Mouse (Mus musculus) E14TG2a.4 (cell line): Measurements from ENCODE around the gene Polr1d.

Source experiments
- H3K27me3 ChIP-seq: 2 replicates; pipeline ENCODE4 v1.6.1; 2014; ENCODE audit warnings: low read length, control low read depth; ENCODE audit not compliant: insufficient read depth
- H3K36me3 ChIP-seq: 2 replicates; pipeline ENCODE4 v1.6.1; 2014; ENCODE audit warnings: low read length, control low read depth; ENCODE audit not compliant: insufficient read depth
- H3K4me1 ChIP-seq: replicated peaks from 2 replicates; pipeline ENCODE4 v1.6.1; 2014; ENCODE audit warnings: low read depth, low read length, control low read depth
- H3K4me3 ChIP-seq: replicated peaks from 2 replicates; pipeline ENCODE4 v1.5.1; 2014; ENCODE audit warnings: mild to moderate bottlenecking, low read length
- H3K9me3 ChIP-seq: 2 replicates; pipeline ENCODE4 v1.6.1; 2014; ENCODE audit warnings: low read length, control low read depth
- CTCF ChIP-seq: conservative IDR thresholded peaks from 2 replicates; pipeline ENCODE4 v1.5.1; 2014; ENCODE audit warnings: low read length
- NANOG ChIP-seq: IDR thresholded peaks from 2 replicates; pipeline ENCODE4 v1.6.1; 2014; ENCODE audit warnings: borderline replicate concordance, low read length, mixed read lengths
- POU5F1 ChIP-seq: IDR thresholded peaks from 2 replicates; pipeline ENCODE4 v1.6.1; 2014; ENCODE audit warnings: low read length, borderline replicate concordance

Polr1d gene

GRCm38 (mm10) chr5:147107276-147107675 is 30.4 kb downstream of the Polr1d start:
- Histone ChIP-seq H3K9me3 (no peaks in the 10 kb centered on the region), H3K36me3 (peaks cover 87% of the 10 kb centered on the region), H3K4me1 (peaks cover 38% of the 10 kb centered on the region), H3K4me3 (no peak overlapping the region), H3K27me3 (no peaks in the 10 kb centered on the region)
- TF ChIP-seq NANOG, result no peak
- TF ChIP-seq POU5F1, result no peak
- TF ChIP-seq CTCF, result no peak

- TF ChIP-seq CTCF (no peak), POU5F1 (no peak), NANOG (no peak)
- Histone ChIP-seq H3K36me3 (peaks cover 78% of the 10 kb centered on the region), H3K27me3 (no peaks in the 10 kb centered on the region), H3K4me3 (no peak overlapping the region), H3K4me1 (peaks cover 34% of the 10 kb centered on the region), H3K9me3 (no peaks in the 10 kb centered on the region)
Measured at GRCm38 (mm10) chr5:147108861-147109591, 32.2 kb downstream of the Polr1d start.

- Histone ChIP-seq H3K9me3 (no peaks in the 10 kb centered on the region), H3K27me3 (no peaks in the 10 kb centered on the region), H3K4me3 (no peak overlapping the region), H3K4me1 (peaks cover 12% of the 10 kb centered on the region), H3K36me3 (peaks cover 26% of the 10 kb centered on the region)
- no peak for TF ChIP-seq POU5F1
- TF ChIP-seq CTCF, result peak; percentile 17; the same call in 1 of the 2 replicates
- no peak for TF ChIP-seq NANOG
Measured at GRCm38 (mm10) chr5:147114738-147115137, 37.9 kb downstream of the Polr1d start.

GRCm38 (mm10) chr5:147115631-147116030 is 38.8 kb downstream of the Polr1d start:
- no peaks in the 10 kb centered on the region for H3K9me3 ChIP-seq
- H3K27me3 ChIP-seq, result no peaks in the 10 kb centered on the region
- TF ChIP-seq NANOG (no peak), CTCF (peak; percentile 73), POU5F1 (no peak)

GRCm38 (mm10) chr5:147117027-147117426 is 40.2 kb downstream of the Polr1d start:
- H3K4me3 ChIP-seq, result no peak overlapping the region
- H3K9me3 ChIP-seq, result no peaks in the 10 kb centered on the region
- H3K27me3 ChIP-seq, result 0 out of 2 replicates have a peak, but pooled peaks cover 2% of the 10 kb centered on the region
- H3K36me3 ChIP-seq, result peaks cover 11% of the 10 kb centered on the region
- TF ChIP-seq POU5F1 (no peak), NANOG (no peak), CTCF (no peak)
- 0 out of 2 replicates have a peak, but pooled peaks cover 4% of the 10 kb centered on the region for H3K4me1 ChIP-seq

More at GRCm38 (mm10) chr5:147115631-147116030, 38.8 kb downstream of the Polr1d start:
- H3K36me3 ChIP-seq, result peaks cover 20% of the 10 kb centered on the region
- H3K4me1 ChIP-seq, result 0 out of 2 replicates have a peak, but pooled peaks cover 4% of the 10 kb centered on the region
- no peak overlapping the region for H3K4me3 ChIP-seq

- H3K4me1 ChIP-seq, result 0 out of 2 replicates have a peak, but pooled peaks cover 4% of the 10 kb centered on the region
- H3K9me3 ChIP-seq, result no peaks in the 10 kb centered on the region
- H3K4me3 ChIP-seq, result no peak overlapping the region
- TF ChIP-seq CTCF (peak; percentile 93), POU5F1 (no peak)
- peaks cover 7% of the 10 kb centered on the region; the same call in 1 of the 2 replicates for H3K27me3 ChIP-seq
- H3K36me3 ChIP-seq, result no peaks in the 10 kb centered on the region
Measured at GRCm38 (mm10) chr5:147121146-147121545, 44.3 kb downstream of the Polr1d start.

GRCm38 (mm10) chr5:147124794-147125193 is 47.9 kb downstream of the Polr1d start:
- H3K4me1 ChIP-seq, result peaks cover 5% of the 10 kb centered on the region; the same call in 1 of the 2 replicates
- no peaks in the 10 kb centered on the region for H3K36me3 ChIP-seq
- TF ChIP-seq NANOG, result no peak
- no peak for TF ChIP-seq POU5F1
- TF ChIP-seq CTCF, result no peak
- H3K9me3 ChIP-seq, result no peaks in the 10 kb centered on the region
- H3K4me3 ChIP-seq, result no peak overlapping the region
- H3K27me3 ChIP-seq, result peaks cover 7% of the 10 kb centered on the region; the same call in 1 of the 2 replicates

GRCm38 (mm10) chr5:147125542-147126185 is 48.8 kb downstream of the Polr1d start:
- Histone ChIP-seq H3K36me3 (no peaks in the 10 kb centered on the region), H3K4me1 (peaks cover 5% of the 10 kb centered on the region; the same call in 1 of the 2 replicates), H3K4me3 (no peak overlapping the region), H3K9me3 (no peaks in the 10 kb centered on the region), H3K27me3 (peaks cover 7% of the 10 kb centered on the region; the same call in 1 of the 2 replicates)
- TF ChIP-seq NANOG, result no peak
- TF ChIP-seq POU5F1, result no peak
- no peak for TF ChIP-seq CTCF
